Mouse (Mus musculus) 3134 (cell line): Measurements from ENCODE around the gene Vmn2r76.
A peak's percentile ranks its signal among the peaks of the same experiment; 100 is the strongest.
"Not testable (repeated sequence)": the region's sequence is repeated elsewhere in the genome, so short reads cannot be mapped to it uniquely, and the experiment has no call there.

Experiments
- DNase-seq: peaks from one replicate; pipeline ENCODE4 v3.0.0-alpha.2; 2011; ENCODE audit warnings: low spot score; ENCODE audit not compliant: insufficient read length; ENCODE audit errors: extremely low read depth

The Vmn2r76 gene

GRCm38 (mm10) chr7:86246208-86246607 is at the start of gene Vmn2r76:
TSS of gene Vmn2r76 (minus strand) at chr7:86246308.
- no peak for DNase-seq

GRCm38 (mm10) chr7:86277072-86277471 is 31.0 kb upstream of the Vmn2r76 start, which contains the start of gene Olfr310:
TSS of gene Olfr310 (minus strand) at chr7:86277172.
- DNase-seq: no peak

- peak; percentile 1 for DNase-seq
Measured at GRCm38 (mm10) chr7:86211345-86211744, 34.8 kb downstream of the Vmn2r76 start.

GRCm38 (mm10) chr7:86171678-86172077 is 74.4 kb downstream of the Vmn2r76 start, which contains the start of gene Vmn2r75:
TSS of gene Vmn2r75 (minus strand) at chr7:86171778.
- DNase-seq: not testable (repeated sequence)
